Comparison of ENCODE assay signal across 21 mouse cellular contexts in genomic region chr19:19945247-19945646, GRCm38 (mm10).
DNase-seq lines count a peak whose midpoint lies in the region; ATAC-seq and TF ChIP-seq lines count a peak whose summit lies in the region.
"Had no signal": no experiment of that assay in that cellular context is flagged by ENCODE, and none has a peak within 500 bp of the region (broad histone marks: within the 10 kb centered on the region; RNA-seq: fewer than 3 reads in every experiment).

No protein-coding gene starts in this region.

- in situ Hi-C loops in ES-E14 (cut with MboI; ENCODE audit: low sequenced_read_pairs in 2 of 2, unreplicated experiment in 2 of 2) = no loop called here

- no peak overlapping the region for H3K4me2 ChIP-seq in midbrain, embryonic 11.5 days
- no peak overlapping the region for H3K4me2 ChIP-seq in midbrain, embryonic 14.5 days (ENCODE audit: low read length)
- H3K4me2 ChIP-seq: embryonic facial prominence, embryonic 13.5 days; embryonic facial prominence, embryonic 15.5 days; forebrain, embryonic 12.5 days had no signal

- H3K9me3 ChIP-seq in midbrain, embryonic 11.5 days (ENCODE audit: control insufficient read depth, low read length) = no peaks in the 10 kb centered on the region
- H3K9me3 ChIP-seq in midbrain, embryonic 14.5 days (ENCODE audit: control insufficient read depth, low read length) = no peaks in the 10 kb centered on the region
- H3K9me3 ChIP-seq in ES-E14 (ENCODE audit: control insufficient read depth, insufficient read depth, low read depth, low read length) = no peaks in the 10 kb centered on the region
- H3K9me3 ChIP-seq: embryonic facial prominence, embryonic 13.5 days; embryonic facial prominence, embryonic 15.5 days; forebrain, embryonic 10.5 days; forebrain, embryonic 12.5 days had no signal

- H3K27me3 ChIP-seq in midbrain, embryonic 11.5 days (ENCODE audit: control insufficient read depth, insufficient read depth, low read length) = no peaks in the 10 kb centered on the region
- no peaks in the 10 kb centered on the region for H3K27me3 ChIP-seq in midbrain, embryonic 14.5 days (ENCODE audit: control insufficient read depth, insufficient read depth, low read length)
- H3K27me3 ChIP-seq: embryonic facial prominence, embryonic 13.5 days; embryonic facial prominence, embryonic 15.5 days; forebrain, embryonic 12.5 days had no signal

- 0 out of 2 replicates have a peak, but pooled peaks have one; percentile 7 for ATAC-seq in midbrain, embryonic 11.5 days (ENCODE audit: low FRiP score)
- ATAC-seq in midbrain, embryonic 14.5 days (ENCODE audit: low FRiP score, low TSS enrichment) = no peak
- ATAC-seq: forebrain, embryonic 14.5 days; forebrain, embryonic 16.5 days had no signal

- no peak overlapping the region for H3K9ac ChIP-seq in midbrain, embryonic 11.5 days (ENCODE audit: low read length)
- H3K9ac ChIP-seq in midbrain, embryonic 14.5 days (replicated peaks; ENCODE audit: low read length) = no peak overlapping the region
- no peak overlapping the region for H3K9ac ChIP-seq in ES-E14 (ENCODE audit: insufficient read depth, low read depth, low read length, poor library complexity, severe bottlenecking)
- H3K9ac ChIP-seq: embryonic facial prominence, embryonic 13.5 days; embryonic facial prominence, embryonic 15.5 days; forebrain, embryonic 12.5 days had no signal

- no peak overlapping the region for H3K4me3 ChIP-seq in midbrain, embryonic 11.5 days (ENCODE audit: low read depth, low read length)
- H3K4me3 ChIP-seq in midbrain, embryonic 14.5 days (replicated peaks; ENCODE audit: low read depth, low read length) = no peak overlapping the region
- no peak overlapping the region for H3K4me3 ChIP-seq in ES-E14 (ENCODE audit: insufficient read depth in 1 of 2, low read depth in 1 of 2, low read length in 2 of 2, poor library complexity in 1 of 2, severe bottlenecking in 1 of 2)
- H3K4me3 ChIP-seq: embryonic facial prominence, embryonic 13.5 days; embryonic facial prominence, embryonic 15.5 days; erythroblast, embryonic 14.5 days; forebrain, embryonic 10.5 days; forebrain, embryonic 12.5 days had no signal

- no peaks in the 10 kb centered on the region for H3K36me3 ChIP-seq in midbrain, embryonic 11.5 days (ENCODE audit: control insufficient read depth, insufficient read depth, low read length)
- no peaks in the 10 kb centered on the region for H3K36me3 ChIP-seq in midbrain, embryonic 14.5 days (ENCODE audit: control insufficient read depth, insufficient read depth, low read length)
- no peaks in the 10 kb centered on the region for H3K36me3 ChIP-seq in ES-E14 (ENCODE audit: control insufficient read depth, insufficient read depth, low read length, poor library complexity, severe bottlenecking)
- H3K36me3 ChIP-seq: embryonic facial prominence, embryonic 13.5 days; embryonic facial prominence, embryonic 15.5 days; forebrain, embryonic 10.5 days; forebrain, embryonic 12.5 days had no signal

- H3K4me1 ChIP-seq in midbrain, embryonic 11.5 days (ENCODE audit: control insufficient read depth, insufficient read depth, low read length) = no peaks in the 10 kb centered on the region
- no peaks in the 10 kb centered on the region for H3K4me1 ChIP-seq in midbrain, embryonic 14.5 days (ENCODE audit: control insufficient read depth, insufficient read depth, low read length)
- H3K4me1 ChIP-seq in ES-E14 (ENCODE audit: control insufficient read depth in 2 of 2, insufficient read depth in 2 of 2, low read length in 2 of 2, poor library complexity in 1 of 2) = peaks cover 0 to 3% of the 10 kb centered on the region in 2 experiments; a peak in 2 of 4 replicates
- H3K4me1 ChIP-seq: embryonic facial prominence, embryonic 13.5 days; embryonic facial prominence, embryonic 15.5 days; forebrain, embryonic 10.5 days; forebrain, embryonic 12.5 days had no signal

- WGBS in midbrain, embryonic 11.5 days = 82% methylated on average over 1 of the region's 1 CpGs
- 77% methylated on average over 1 of the region's 1 CpGs for WGBS in midbrain, embryonic 14.5 days

- no peak for DNase-seq in midbrain, embryonic 11.5 days (ENCODE audit: low spot score, missing footprints)
- no peak for DNase-seq in midbrain, embryonic 14.5 days
- peak; percentile 16 for DNase-seq in ES-E14 (ENCODE audit: low read depth, low spot score)
- DNase-seq in ZHBTc4 (ENCODE audit: low read depth, low spot score) = peak; percentile 55
- DNase-seq in embryo, embryonic 11 days = no peak
- DNase-seq in adrenal gland, postnatal 4 days (ENCODE audit: low spot score in 2 of 2) = no peak
- DNase-seq: adrenal gland, adult 2 months; adrenal gland, postnatal 10 days; adrenal gland, postnatal 25 days; cerebellum, adult 11-12 months; cerebellum, adult 2 months; cerebellum, adult 9-10 months; cerebellum, postnatal 10 days; cerebellum, postnatal 25 days had no signal

- H3K27ac ChIP-seq in midbrain, embryonic 11.5 days (ENCODE audit: low read depth, low read length) = no peak overlapping the region
- H3K27ac ChIP-seq in midbrain, embryonic 14.5 days (replicated peaks; ENCODE audit: low read depth, low read length) = no peak overlapping the region
- no peak overlapping the region for H3K27ac ChIP-seq in ES-E14 (ENCODE audit: insufficient read depth, low read depth, low read length, poor library complexity, severe bottlenecking)
- H3K27ac ChIP-seq: embryonic facial prominence, embryonic 13.5 days; embryonic facial prominence, embryonic 15.5 days; forebrain, embryonic 10.5 days; forebrain, embryonic 12.5 days had no signal

TF ChIP-seq in ES-E14, 5 proteins besides CTCF, POLR2A, EP300 and RAD21:
- no peak for TF ChIP-seq MAFK (IDR thresholded peaks at IDR 0.05; ENCODE audit: insufficient read depth, low read depth, low read length)

Comparison
In these comparisons a context has a peak if more than half of its experiments do, and no peak if none do; other contexts are left out.
1. DNase-seq: peak in ES-E14 (single experiment) and ZHBTc4 (single experiment); none in midbrain, embryonic 11.5 days (single experiment), midbrain, embryonic 14.5 days (single experiment), embryo, embryonic 11 days (single experiment) and adrenal gland, postnatal 4 days (0 of 2).